Mouse (Mus musculus): Measurements from ENCODE around the gene Ctr9.

GRCm38 (mm10) chr7:111069439-111070166 lies 40.9 kb downstream of the Ctr9 start:
- TF ChIP-seq CTCF (IDR thresholded peaks at IDR 0.05; ENCODE audit: insufficient read depth, low read length): no peak
- TF ChIP-seq POLR2A (IDR thresholded peaks at IDR 0.05; ENCODE audit: borderline replicate concordance, extremely low read depth, low read depth, low read length): 0 out of 2 replicates have a peak, but pooled peaks have one; percentile 16

All from lung, adult 2 months (tissue).